Mouse (Mus musculus) embryo, embryonic 11 days (tissue): Measurements from ENCODE around the gene Thrb.
A peak's percentile ranks its signal among the peaks of the same experiment; 100 is the strongest.

ENCODE experiments used
- DNase-seq: peaks from one replicate; pipeline ENCODE4 v3.0.0-alpha.2; 2015

Thrb gene

DNA sequence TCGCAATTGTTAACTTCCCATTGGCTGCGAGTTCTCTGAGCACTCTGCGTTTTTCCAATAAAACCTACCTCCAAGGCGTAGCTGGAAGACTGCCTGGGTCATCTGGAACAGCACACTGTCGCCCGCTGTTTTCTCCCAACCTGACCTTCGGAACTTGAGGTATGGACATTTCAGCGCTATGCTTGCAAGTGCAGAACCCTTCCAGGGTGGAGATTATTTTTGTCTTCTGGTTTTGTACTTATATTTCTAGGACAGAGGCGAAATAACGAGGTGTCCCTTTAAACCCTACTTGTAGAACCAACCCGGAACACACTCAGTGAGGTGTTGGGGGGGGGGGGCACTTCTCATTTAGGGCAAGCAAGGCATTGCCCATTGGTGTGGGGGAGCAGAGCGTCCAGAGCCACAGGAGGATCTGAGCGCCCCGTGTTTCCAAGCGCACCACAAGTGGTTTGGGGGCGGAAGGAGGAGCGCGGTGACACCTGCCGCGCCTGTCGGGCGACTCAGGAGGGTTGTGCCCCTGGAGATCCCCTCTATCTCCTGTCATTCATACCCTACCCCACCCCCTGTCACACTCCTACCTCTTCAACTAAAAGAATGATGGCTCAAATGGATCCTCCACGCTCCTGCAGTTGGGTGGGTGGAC lies at the start of gene Thrb:
TSS of gene Thrb (plus strand) at position 576 of the 643 bp plus-strand sequence.
- DNase-seq = peak; percentile 26

DNA sequence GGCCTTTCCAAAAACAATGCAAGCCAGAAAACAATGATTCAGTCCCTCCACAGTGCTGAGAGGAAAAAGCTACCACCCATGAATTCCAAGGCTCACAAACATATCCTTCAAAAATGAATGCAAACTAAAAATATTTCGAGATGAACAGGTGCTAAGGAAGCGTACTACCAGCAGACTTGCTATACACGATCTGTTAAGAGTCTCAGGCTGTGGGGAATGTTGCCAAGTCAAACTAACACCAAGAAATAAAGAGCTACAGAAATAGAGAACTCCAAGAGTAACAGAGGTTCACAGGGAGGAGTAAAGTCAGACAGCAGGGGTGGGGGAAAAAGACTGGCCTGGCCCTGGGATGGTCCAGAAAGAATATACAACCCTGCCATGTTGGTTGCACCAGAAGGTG lies 38.4 kb upstream of the Thrb start:
- no peak for DNase-seq

DNA sequence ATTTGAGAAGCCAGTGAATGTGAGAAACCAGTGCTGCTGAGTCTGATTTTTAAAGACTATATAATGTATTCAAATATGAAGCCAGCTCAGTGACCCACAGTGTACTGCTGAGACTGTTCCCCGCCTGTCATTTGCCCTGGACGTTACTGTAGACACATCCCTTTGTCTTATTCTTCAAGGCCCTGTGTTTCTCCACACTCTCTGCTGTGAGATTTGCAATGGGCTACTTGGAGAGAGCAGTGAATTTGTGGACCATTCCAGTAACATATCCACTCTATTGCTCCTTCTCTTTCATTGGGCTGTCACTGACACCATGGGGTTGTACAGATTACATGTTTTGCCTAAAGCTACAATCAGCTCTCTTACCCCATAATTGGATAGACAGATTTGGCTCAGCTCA lies 36.1 kb upstream of the Thrb start:
- no peak for DNase-seq

DNA sequence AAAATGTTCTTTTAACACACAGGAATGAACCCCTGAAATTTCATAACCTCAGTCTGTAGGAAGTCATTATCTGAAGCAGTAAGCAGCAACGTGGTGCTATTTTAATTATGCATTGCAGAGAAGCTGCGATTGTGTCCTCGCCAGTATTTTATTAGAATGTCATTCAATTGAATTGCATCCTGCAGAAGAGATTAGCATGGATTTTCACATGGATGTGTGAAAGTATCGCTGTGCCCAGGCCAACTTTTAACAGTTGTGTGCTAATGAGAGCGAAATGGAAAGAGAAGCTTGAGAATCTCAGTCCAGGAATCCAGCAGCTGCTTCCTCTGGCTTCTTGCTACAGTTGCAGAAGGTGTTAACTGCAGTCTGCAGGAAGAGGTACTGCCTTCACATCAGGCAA lies 30.8 kb upstream of the Thrb start:
- DNase-seq = no peak

DNA sequence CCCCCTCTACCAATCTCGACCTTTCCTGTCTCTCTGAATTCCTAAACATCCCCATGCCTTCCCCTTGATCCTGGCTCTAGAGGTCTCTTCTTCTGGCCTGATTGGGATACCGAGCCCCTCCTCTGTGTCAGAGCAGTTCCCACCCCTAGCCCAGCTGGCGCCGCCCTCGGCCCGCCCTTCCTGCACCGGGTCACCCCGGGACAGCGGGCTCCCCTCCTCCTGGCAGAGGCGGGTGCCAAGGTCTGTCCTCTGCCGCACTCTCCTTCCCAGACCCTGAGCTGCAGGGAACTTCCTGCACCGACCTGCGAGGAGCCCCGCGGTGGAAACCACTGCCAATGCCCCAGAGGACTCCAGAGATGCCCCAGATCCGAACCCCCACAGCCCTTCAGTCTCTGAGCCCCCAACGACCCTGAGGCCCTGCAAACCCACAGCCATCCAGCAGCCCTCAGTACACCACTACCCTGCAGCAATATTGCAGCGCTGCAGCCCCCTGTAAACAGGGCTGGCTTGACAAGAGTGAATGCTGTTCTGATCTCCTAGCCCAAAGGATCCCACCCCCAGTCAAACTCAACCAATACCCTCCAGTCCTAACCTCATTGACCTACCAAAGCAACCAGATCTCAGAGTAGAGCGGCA lies 27.1 kb upstream of the Thrb start:
- DNase-seq = peak; percentile 22

- no peak for DNase-seq
Observed at GRCm38 (mm10) chr14:17636971-17637370, 23.1 kb upstream of the Thrb start.

DNA sequence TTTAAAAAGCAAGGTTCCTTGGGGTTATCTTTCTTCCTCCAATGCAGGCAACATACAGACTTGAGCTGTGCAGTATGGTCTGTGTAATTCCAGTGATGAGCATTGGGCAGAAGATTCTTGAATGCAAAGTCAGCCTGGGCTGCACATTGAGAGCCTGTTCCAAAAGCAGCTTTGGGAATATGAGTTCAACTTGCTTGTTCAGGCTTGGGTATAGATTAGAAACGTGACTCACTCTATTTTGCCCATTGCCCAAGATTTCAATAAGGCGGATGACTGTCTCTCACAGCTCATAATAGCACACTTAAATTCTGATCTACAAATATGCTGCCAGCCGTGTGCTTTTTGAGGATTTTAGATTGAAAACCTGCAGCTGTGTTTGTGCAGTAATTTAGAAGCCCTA lies 18.3 kb upstream of the Thrb start:
- DNase-seq = no peak

DNA sequence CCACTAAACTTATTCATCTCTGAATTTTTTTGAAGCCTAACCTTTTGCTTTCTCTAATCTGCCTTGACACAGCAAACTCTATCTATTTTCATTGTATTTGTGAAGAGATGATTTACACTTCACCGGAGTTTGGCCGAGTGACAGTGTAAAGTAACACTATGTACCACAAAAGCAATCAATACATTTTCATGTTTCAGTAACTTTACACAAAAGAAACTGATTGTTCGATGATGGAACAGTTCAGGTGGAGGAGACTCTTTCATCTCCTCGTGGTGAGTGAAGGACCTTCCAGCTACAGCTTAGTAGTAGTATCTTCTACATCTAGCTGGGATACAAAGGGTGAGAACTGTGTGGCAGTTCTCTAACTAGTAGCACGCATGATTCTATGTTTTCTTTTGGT lies 5.0 kb upstream of the Thrb start:
- no peak for DNase-seq

DNA sequence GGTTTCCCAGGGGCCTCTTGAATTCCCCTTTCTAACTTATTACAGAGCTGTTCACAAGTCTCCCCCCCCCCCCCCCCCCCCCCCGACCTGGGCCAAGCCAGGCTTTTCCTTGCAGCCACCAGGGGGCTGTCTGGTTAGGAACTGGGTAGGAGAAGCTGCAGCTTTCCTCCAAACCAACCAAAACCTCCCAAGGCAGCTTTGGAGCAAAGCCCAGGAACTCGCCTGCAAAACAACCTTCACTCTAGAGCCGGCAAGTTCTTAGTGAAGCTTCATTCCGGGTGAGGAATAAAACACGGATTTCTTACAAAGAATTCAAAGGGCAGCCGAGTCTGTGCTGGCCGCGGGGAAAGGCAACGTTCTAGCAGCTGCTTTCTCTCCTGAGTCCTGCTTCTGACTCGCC lies 1.0 kb upstream of the Thrb start:
- DNase-seq = peak; percentile 88

DNA sequence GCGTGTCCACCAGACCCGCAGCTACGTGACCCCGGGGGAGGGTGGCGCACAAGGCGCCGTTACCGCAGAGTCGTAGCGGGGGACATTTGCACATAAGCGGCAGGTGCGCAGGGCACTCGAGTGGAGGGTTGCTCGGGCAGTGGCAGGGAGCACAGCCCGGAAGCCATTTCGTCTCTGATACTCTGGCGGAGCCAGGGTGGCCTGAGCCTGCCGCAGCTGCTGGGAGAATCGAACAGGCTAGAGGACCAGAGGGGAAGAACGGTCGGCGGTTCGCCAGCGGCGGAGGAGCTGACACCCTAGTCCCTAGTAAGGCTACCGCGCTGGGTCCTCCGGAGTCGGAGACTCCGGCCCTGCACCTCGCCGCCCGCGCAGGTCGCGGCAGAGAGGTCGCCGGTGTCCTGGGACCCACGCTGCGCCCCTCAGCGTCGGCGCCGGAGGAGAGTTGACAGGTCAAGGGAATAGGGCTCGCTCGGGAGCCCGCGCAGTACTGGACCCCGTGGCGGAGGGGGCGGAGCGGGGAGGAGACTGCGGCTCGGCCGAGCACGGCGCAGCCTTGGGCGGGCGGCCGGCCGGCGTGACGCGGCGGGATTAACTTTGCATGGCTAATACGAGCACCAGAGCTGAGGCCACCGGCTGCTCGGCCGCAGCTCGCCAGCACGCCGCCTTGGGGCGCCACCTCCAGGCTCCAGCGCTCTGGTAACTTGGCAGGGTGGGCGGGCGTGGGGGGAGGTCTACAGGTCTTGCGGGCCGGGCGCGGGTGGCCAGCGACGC lies 453 bp downstream of the Thrb start:
- DNase-seq = peak; percentile 88

GRCm38 (mm10) chr14:17661100-17661521 lies 1.1 kb downstream of the Thrb start:
- no peak for DNase-seq

- no peak for DNase-seq
Observed at GRCm38 (mm10) chr14:17662087-17662486, 2.0 kb downstream of the Thrb start.

DNA sequence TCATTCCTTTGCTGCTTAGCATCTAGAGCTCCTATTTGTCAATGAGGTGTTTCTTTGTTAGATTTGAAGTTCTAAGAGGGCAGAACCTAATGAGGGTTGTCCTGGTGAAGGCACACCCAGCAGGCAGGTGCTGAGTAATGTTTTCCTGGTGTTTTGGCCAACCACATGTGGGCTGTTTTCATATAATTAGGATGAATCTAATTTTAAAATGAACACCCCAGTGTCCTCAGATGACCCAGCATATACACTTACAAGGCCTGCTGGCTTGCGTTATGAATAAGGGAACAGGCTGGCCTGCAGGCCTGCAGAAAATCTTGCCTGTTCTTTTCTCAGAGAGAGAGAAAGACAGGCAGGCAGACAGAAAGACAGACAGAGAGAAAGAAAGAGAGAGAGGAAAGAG lies 14.3 kb downstream of the Thrb start:
- DNase-seq = no peak

DNA sequence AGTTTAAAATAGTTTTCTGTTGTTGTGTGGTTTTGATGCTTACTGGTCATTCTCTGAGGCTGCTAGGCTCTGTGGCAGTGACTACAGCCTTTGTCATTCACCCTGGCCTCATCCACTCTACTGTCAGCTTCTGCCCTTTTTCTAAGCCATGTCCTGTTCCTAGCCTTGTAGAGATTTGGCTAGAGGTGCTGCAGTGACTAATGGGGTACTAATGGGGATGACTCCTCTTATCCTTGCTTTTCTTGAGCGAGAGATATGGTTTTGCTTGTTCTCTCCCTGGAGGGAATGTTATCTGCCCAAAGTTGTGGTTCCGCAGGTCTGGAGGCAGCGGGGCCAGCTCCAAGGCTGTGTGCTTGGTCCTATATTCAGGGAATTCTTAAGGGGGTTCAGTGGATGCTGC lies 15.2 kb downstream of the Thrb start:
- DNase-seq = no peak

GRCm38 (mm10) chr14:17681479-17681878 lies 21.4 kb downstream of the Thrb start:
- no peak for DNase-seq

- DNase-seq = no peak
Observed at GRCm38 (mm10) chr14:17684881-17685280, 24.8 kb downstream of the Thrb start.

DNA sequence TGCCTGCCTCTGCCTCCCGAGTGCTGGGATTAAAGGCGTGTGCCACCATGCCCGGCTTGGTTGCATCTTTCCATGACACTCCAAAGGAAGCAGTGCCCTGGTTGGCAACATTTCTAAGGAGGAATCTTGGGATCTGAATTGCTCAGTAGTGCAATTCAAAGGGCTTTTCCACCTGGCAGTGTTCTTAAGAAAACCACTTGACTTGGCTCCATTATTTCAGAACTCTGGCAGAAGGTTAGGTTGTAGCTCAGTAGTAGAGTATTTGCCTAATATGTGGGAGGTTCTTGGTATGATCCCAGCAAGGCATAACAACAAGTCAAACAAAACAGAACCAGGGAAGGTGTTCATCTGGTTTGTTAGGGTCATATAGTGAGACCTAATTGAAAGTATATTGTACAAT lies 25.4 kb downstream of the Thrb start:
- no peak for DNase-seq

- no peak for DNase-seq
Observed at GRCm38 (mm10) chr14:17686939-17687338, 26.9 kb downstream of the Thrb start.

DNA sequence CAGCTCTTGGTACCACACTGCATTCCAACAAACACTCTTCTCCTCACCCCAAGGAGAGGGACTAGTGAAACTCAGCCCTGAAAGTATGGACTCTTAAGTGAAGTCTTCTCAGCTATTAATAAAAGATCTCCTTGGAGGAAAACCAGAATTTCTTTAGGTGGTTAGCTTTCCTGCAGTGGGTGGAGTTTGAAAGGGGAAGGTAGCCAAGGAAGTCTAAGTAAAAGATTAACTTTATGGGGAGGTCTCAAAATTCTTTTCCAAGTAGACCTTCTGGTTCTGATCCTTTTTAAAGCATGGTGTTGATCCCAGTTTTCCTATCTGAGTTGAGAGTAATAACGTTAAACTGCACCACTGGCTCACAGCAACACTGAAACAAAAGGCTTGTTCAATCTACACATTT lies 31.2 kb downstream of the Thrb start:
- DNase-seq = no peak

DNA sequence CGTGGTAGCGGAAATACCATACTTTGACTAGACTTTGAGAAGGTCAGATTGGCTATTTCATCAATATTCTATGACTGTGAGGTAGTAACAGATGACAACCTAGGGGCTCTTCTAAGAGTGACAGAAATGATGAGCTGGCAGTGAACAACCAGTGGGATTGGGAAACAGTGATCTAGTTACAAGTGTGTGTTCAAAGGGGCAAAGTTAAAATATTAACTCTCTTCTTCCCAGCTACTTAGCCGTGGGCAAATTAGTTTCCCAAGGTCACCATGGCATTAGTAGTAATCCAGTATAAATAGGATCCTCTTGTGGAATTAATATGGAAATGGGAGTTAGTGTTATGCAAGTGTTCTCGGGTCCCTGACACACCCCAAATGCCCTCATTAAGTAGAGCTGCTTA lies 35.5 kb downstream of the Thrb start:
- DNase-seq = no peak

GRCm38 (mm10) chr14:17697920-17698632 lies 38.0 kb downstream of the Thrb start:
- DNase-seq = no peak

DNA sequence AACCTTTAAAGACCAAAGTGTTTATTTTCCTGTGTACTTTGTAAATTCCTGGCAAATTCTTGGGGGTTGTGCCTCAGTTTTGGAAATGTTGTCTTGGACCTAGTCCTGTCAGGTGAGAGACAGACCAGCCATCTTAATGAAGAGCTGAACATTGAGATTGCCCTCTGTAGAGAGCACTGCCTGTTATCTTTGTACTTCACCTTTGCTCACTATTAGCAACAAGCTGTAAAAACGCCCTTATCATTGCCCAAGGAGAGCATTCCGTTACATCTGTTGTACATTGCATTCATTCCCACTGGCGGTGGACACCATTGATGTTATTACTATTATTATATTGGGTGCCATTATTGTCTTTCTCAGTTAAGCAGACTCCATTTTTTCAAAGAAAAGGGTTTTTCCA lies 40.2 kb downstream of the Thrb start:
- no peak for DNase-seq

DNA sequence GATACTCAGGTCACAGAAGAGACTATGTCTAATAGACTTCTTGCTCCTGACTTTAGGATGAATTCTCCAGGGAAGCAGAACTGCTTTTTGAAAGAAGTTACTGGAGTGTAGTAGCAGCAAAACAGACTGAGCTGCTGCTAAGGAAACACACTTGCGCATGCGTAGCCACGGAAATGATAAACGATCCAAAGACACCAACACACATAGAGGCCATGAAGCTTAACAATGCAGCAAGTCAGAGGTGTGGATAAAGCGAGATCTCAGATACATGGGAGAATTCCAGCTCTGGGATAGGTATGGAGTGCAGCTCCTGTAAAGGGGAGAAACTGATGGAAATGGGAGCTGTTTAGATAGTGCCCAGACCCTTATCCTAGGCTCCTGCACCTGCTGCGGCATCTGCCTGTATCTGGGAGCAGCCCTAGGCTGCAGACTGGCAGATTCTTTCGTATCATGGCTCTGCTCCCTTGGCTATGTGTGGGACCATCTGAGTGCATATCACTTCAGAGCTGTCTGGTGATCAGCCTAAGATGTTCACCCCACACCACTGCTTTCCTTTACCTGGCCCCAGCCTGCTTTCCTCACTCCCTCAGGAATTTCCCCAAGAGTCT lies 53.3 kb downstream of the Thrb start:
- no peak for DNase-seq
